Mouse (Mus musculus): ENCODE results near the gene Ptp4a2. TPM values are rescaled to one million over a fixed set of nuclear protein-coding genes. Genes with fewer than 3 reads are reported as not detected.

Gene Ptp4a2
- polyA plus RNA-seq, 1 experiment from 2014 or later: 395 TPM

DNA sequence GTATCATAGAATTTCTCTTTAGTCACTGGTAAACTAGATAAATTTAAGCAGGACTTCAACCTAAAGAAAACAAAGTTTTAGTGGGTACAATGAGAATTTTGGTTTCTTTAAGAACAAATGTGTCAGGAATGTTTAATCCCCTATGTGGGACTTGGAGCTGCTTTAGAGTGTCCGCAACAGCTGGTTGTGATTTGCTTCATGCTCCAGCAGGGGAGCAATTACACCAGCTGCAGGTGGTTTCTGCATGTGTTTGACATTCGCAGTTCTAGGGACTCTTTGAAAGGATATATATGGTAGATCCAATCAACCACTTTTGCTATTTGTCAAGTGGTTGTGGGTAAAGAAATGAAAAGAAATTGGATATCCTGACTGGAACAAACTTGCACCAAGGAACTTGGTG is 39.5 kb downstream of the Ptp4a2 start:
- Histone ChIP-seq H3K4me2 (ENCODE audit: low read depth, low read length, severe bottlenecking) (no peak overlapping the region), H3K27me3 (ENCODE audit: control insufficient read depth, insufficient read depth, low read length) (no peaks in the 10 kb centered on the region), H3K36me3 (ENCODE audit: control insufficient read depth, insufficient read depth, low read length) (peaks cover 4% of the 10 kb centered on the region; the same call in 1 of the 2 replicates), H3K4me1 (replicated peaks; ENCODE audit: control insufficient read depth, insufficient read depth, low read length) (no peaks in the 10 kb centered on the region), H3K27ac (ENCODE audit: low read depth, low read length) (no peak overlapping the region), H3K9me3 (ENCODE audit: control insufficient read depth, low read length) (no peaks in the 10 kb centered on the region), H3K4me3 (ENCODE audit: low read depth, low read length) (no peak overlapping the region), H3K9ac (ENCODE audit: low read length) (no peak overlapping the region)
- DNase-seq (ENCODE audit: low spot score) (no peak), ATAC-seq (replicated peaks; ENCODE audit: low FRiP score) (no peak)
- 68% methylated on average over 2 of the region's 2 CpGs for WGBS

DNA sequence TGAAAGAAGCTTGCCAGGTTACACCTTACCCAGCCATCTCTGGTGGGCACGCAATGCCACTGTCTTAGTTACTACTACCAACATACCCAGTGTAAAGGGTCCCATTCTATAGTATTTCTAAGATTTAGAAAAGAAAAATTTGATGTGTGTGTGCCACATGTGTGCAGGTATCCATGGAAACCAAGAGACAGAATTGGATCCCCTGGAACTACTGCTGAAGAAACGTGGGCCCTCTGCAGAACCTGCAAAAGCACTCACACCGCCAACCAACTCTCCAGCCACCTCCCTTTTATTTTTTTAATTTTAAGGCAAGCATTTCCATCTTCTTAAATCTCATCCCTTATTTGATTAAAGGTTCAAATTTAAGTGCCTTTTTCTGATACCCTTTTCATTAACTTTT is 40.8 kb downstream of the Ptp4a2 start:
- Histone ChIP-seq H3K4me1 (replicated peaks; ENCODE audit: control insufficient read depth, insufficient read depth, low read length) (no peaks in the 10 kb centered on the region), H3K27ac (ENCODE audit: low read depth, low read length) (no peak overlapping the region), H3K4me2 (ENCODE audit: low read depth, low read length, severe bottlenecking) (no peak overlapping the region), H3K4me3 (ENCODE audit: low read depth, low read length) (no peak overlapping the region), H3K9me3 (ENCODE audit: control insufficient read depth, low read length) (no peaks in the 10 kb centered on the region), H3K27me3 (ENCODE audit: control insufficient read depth, insufficient read depth, low read length) (no peaks in the 10 kb centered on the region), H3K36me3 (ENCODE audit: control insufficient read depth, insufficient read depth, low read length) (no peaks in the 10 kb centered on the region; the same call in 1 of the 2 replicates), H3K9ac (ENCODE audit: low read length) (no peak overlapping the region)
- ATAC-seq (replicated peaks; ENCODE audit: low FRiP score): no peak
- no peak for DNase-seq (ENCODE audit: low spot score)
- WGBS: 84% methylated on average over 3 of the region's 3 CpGs

DNA sequence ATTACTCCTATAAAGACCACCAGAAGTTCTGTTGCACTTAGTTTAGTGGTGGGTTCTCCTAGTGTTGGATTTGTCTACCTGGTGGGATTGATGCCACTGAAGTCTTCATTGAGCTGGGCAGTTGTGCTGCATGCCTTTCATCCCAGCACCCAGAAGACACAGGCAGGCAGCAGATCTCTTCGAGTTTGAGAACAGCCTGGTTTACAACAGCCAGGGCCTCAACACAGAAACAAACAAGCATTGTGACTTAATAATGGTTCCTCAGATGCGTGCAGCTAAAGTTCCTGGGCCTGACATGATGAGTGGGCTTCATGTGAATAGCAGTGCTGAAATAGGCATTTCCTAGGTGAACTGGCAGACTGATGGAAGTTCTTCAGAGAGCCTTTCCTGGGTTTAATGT is 42.0 kb downstream of the Ptp4a2 start:
- no peaks in the 10 kb centered on the region for H3K4me1 ChIP-seq (replicated peaks; ENCODE audit: control insufficient read depth, insufficient read depth, low read length)
- ATAC-seq (replicated peaks; ENCODE audit: low FRiP score): no peak
- WGBS: 76% methylated on average over 2 of the region's 2 CpGs

GRCm38 (mm10) chr4:129853996-129854395 is 43.0 kb downstream of the Ptp4a2 start:
- Histone ChIP-seq H3K4me1 (replicated peaks; ENCODE audit: control insufficient read depth, insufficient read depth, low read length) (no peaks in the 10 kb centered on the region), H3K9me3 (ENCODE audit: control insufficient read depth, low read length) (no peaks in the 10 kb centered on the region), H3K27me3 (ENCODE audit: control insufficient read depth, insufficient read depth, low read length) (no peaks in the 10 kb centered on the region), H3K9ac (ENCODE audit: low read length) (no peak overlapping the region), H3K4me3 (ENCODE audit: low read depth, low read length) (no peak overlapping the region), H3K36me3 (ENCODE audit: control insufficient read depth, insufficient read depth, low read length) (no peaks in the 10 kb centered on the region; the same call in 1 of the 2 replicates), H3K27ac (ENCODE audit: low read depth, low read length) (no peak overlapping the region), H3K4me2 (ENCODE audit: low read depth, low read length, severe bottlenecking) (no peak overlapping the region)
- no peak for ATAC-seq (replicated peaks; ENCODE audit: low FRiP score)
- no peak for DNase-seq (ENCODE audit: low spot score)
- WGBS: 94% methylated on average over 3 of the region's 3 CpGs

More for the DNA sequence above, 42.0 kb downstream of the Ptp4a2 start:
- Histone ChIP-seq H3K4me3 (ENCODE audit: low read depth, low read length) (no peak overlapping the region), H3K4me2 (ENCODE audit: low read depth, low read length, severe bottlenecking) (no peak overlapping the region), H3K9ac (ENCODE audit: low read length) (no peak overlapping the region), H3K9me3 (ENCODE audit: control insufficient read depth, low read length) (no peaks in the 10 kb centered on the region), H3K27ac (ENCODE audit: low read depth, low read length) (no peak overlapping the region), H3K36me3 (ENCODE audit: control insufficient read depth, insufficient read depth, low read length) (no peaks in the 10 kb centered on the region; the same call in 1 of the 2 replicates), H3K27me3 (ENCODE audit: control insufficient read depth, insufficient read depth, low read length) (no peaks in the 10 kb centered on the region)
- DNase-seq (ENCODE audit: low spot score): no peak

DNA sequence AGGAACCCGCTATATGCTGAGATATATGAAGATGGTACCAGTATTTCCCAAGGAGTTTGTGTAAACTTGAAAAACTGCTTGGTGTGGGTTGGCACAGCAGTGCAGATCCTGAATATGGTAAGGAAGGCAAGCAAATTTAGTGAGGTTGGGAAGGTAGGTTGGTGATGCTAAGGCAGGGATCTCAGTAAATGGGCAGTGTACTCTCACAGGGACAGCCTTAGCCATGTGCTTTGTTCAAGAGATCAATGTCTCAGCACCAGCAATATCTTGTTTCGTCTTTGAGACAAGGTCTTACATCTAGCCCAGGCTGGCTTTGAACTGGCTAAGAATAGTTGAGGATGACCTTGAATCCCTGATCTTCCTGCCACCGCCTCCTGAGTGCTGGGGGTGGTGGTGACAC is 43.6 kb downstream of the Ptp4a2 start:
- Histone ChIP-seq H3K36me3 (ENCODE audit: control insufficient read depth, insufficient read depth, low read length) (no peaks in the 10 kb centered on the region; the same call in 1 of the 2 replicates), H3K4me1 (replicated peaks; ENCODE audit: control insufficient read depth, insufficient read depth, low read length) (no peaks in the 10 kb centered on the region), H3K9ac (ENCODE audit: low read length) (no peak overlapping the region), H3K4me2 (ENCODE audit: low read depth, low read length, severe bottlenecking) (no peak overlapping the region), H3K27ac (ENCODE audit: low read depth, low read length) (no peak overlapping the region), H3K9me3 (ENCODE audit: control insufficient read depth, low read length) (no peaks in the 10 kb centered on the region), H3K4me3 (ENCODE audit: low read depth, low read length) (no peak overlapping the region), H3K27me3 (ENCODE audit: control insufficient read depth, insufficient read depth, low read length) (no peaks in the 10 kb centered on the region)
- DNase-seq (ENCODE audit: low spot score) (no peak), ATAC-seq (replicated peaks; ENCODE audit: low FRiP score) (no peak)
- 92% methylated on average over 3 of the region's 3 CpGs for WGBS

DNA sequence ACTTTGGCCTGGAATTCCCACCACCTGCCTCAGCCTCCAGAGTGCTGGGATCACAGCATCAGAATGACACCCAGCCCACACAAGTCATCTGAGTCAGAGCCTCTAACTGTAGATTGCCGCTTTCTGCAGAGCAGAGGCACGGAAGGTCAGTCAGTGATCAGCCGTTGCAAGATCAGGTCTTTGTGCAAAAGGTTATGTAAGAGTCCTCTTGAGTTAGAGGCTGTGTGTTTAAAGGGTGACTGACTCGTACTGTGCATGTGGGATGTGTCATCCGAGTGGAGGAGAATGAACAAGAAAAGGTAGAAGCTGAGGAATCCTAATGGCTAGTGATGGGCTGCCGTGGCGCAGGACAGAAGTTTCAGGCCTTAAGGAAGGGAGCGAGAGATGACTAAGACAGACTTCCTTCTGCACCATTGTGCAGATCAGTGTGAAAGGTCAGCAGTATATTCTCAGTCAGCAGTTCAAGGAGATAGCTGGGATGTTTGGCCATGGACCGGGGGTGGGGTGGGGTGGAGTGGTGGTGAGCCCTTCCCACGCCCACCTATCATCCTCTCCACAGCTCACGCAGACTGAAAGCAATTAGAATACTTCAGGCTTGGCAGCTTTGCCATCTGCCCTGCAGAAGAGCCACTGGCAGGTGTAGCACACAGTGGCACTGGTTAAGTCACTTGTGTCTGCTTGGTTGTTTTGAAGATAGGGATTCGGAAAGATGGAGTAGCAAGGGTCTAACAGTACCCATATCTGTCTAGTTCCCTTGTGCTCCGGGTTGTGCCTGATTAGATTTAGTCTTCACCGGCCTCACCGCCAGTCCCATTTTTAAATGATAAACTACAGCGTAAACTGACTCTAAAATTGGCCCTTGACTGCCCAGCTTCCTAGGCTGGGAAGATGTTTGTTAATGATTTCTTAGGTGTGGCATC is 44.3 kb downstream of the Ptp4a2 start:
- Histone ChIP-seq H3K9me3 (ENCODE audit: control insufficient read depth, low read length) (no peaks in the 10 kb centered on the region), H3K36me3 (ENCODE audit: control insufficient read depth, insufficient read depth, low read length) (no peaks in the 10 kb centered on the region; the same call in 1 of the 2 replicates), H3K27ac (ENCODE audit: low read depth, low read length) (no peak overlapping the region), H3K9ac (ENCODE audit: low read length) (no peak overlapping the region), H3K4me3 (ENCODE audit: low read depth, low read length) (no peak overlapping the region), H3K4me2 (ENCODE audit: low read depth, low read length, severe bottlenecking) (no peak overlapping the region), H3K27me3 (ENCODE audit: control insufficient read depth, insufficient read depth, low read length) (no peaks in the 10 kb centered on the region), H3K4me1 (replicated peaks; ENCODE audit: control insufficient read depth, insufficient read depth, low read length) (no peaks in the 10 kb centered on the region)
- 87% methylated on average over 16 of the region's 16 CpGs for WGBS
- no peak for ATAC-seq (replicated peaks; ENCODE audit: low FRiP score)
- DNase-seq (ENCODE audit: low spot score): no peak

GRCm38 (mm10) chr4:129860456-129860855 is 49.4 kb downstream of the Ptp4a2 start:
- Histone ChIP-seq H3K36me3 (ENCODE audit: control insufficient read depth, insufficient read depth, low read length) (no peaks in the 10 kb centered on the region), H3K9ac (ENCODE audit: low read length) (no peak overlapping the region), H3K27me3 (ENCODE audit: control insufficient read depth, insufficient read depth, low read length) (no peaks in the 10 kb centered on the region), H3K4me2 (ENCODE audit: low read depth, low read length, severe bottlenecking) (no peak overlapping the region), H3K4me3 (ENCODE audit: low read depth, low read length) (no peak overlapping the region), H3K27ac (ENCODE audit: low read depth, low read length) (no peak overlapping the region), H3K9me3 (ENCODE audit: control insufficient read depth, low read length) (no peaks in the 10 kb centered on the region), H3K4me1 (replicated peaks; ENCODE audit: control insufficient read depth, insufficient read depth, low read length) (no peaks in the 10 kb centered on the region)
- 94% methylated on average over 9 of the region's 9 CpGs for WGBS
- ATAC-seq (replicated peaks; ENCODE audit: low FRiP score): no peak
- no peak for DNase-seq (ENCODE audit: low spot score)

DNA sequence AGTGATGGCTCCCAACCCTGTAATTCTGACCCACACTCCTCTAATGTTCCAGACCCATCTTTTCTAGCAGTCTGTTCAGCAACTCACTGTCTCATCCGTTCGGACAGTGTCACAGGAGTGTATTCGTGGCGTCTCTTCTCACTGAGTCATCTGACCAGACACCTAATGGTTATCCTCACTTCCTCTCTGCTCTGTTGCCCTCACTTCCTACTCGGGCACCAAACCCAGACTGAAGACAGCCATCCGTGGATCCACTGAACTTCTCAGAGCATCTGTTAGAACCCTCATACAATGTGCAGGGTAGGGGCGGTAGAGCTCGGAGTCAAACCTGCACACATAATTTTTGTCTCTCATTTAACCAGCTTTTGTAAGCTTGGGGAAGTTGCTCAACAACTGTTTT is 50.4 kb downstream of the Ptp4a2 start:
- no peak overlapping the region for H3K4me2 ChIP-seq (ENCODE audit: low read depth, low read length, severe bottlenecking)
- ATAC-seq (replicated peaks; ENCODE audit: low FRiP score): no peak
- no peak for DNase-seq (ENCODE audit: low spot score)
- no peaks in the 10 kb centered on the region for H3K36me3 ChIP-seq (ENCODE audit: control insufficient read depth, insufficient read depth, low read length)
- H3K4me1 ChIP-seq (replicated peaks; ENCODE audit: control insufficient read depth, insufficient read depth, low read length): no peaks in the 10 kb centered on the region
- no peaks in the 10 kb centered on the region for H3K9me3 ChIP-seq (ENCODE audit: control insufficient read depth, low read length)
- H3K9ac ChIP-seq (ENCODE audit: low read length): no peak overlapping the region
- no peak overlapping the region for H3K4me3 ChIP-seq (ENCODE audit: low read depth, low read length)
- 88% methylated on average over 8 of the region's 8 CpGs for WGBS
- no peak overlapping the region for H3K27ac ChIP-seq (ENCODE audit: low read depth, low read length)
- no peaks in the 10 kb centered on the region for H3K27me3 ChIP-seq (ENCODE audit: control insufficient read depth, insufficient read depth, low read length)

DNA sequence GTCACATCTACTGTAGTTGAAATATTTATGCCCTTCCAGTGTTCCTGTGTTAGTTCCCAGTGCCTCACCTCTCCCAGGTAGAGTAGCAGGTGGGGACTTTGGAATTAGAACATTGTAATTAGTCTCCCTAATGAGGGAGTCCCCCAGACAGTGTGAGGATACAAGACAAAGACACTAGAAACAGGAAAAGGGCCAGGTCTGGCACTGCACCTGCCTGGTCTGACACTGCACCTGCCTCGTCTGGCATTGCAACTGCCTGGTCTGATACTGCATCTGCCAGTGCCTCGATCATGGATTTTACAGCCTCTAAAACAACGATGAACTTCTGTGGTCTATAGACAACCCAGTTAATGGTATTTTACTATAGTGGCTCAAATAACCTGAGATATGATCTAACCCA is 51.3 kb downstream of the Ptp4a2 start:
- 87% methylated on average over 3 of the region's 3 CpGs for WGBS
- H3K4me2 ChIP-seq (ENCODE audit: low read depth, low read length, severe bottlenecking): no peak overlapping the region
- DNase-seq (ENCODE audit: low spot score) (no peak), ATAC-seq (replicated peaks; ENCODE audit: low FRiP score) (no peak)
- no peaks in the 10 kb centered on the region for H3K9me3 ChIP-seq (ENCODE audit: control insufficient read depth, low read length)
- H3K27me3 ChIP-seq (ENCODE audit: control insufficient read depth, insufficient read depth, low read length): no peaks in the 10 kb centered on the region
- no peaks in the 10 kb centered on the region for H3K4me1 ChIP-seq (replicated peaks; ENCODE audit: control insufficient read depth, insufficient read depth, low read length)
- no peak overlapping the region for H3K9ac ChIP-seq (ENCODE audit: low read length)
- H3K4me3 ChIP-seq (ENCODE audit: low read depth, low read length): no peak overlapping the region
- no peak overlapping the region for H3K27ac ChIP-seq (ENCODE audit: low read depth, low read length)
- no peaks in the 10 kb centered on the region for H3K36me3 ChIP-seq (ENCODE audit: control insufficient read depth, insufficient read depth, low read length)
